Mouse (Mus musculus): ENCODE measurements around the gene Alg5.

DNA sequence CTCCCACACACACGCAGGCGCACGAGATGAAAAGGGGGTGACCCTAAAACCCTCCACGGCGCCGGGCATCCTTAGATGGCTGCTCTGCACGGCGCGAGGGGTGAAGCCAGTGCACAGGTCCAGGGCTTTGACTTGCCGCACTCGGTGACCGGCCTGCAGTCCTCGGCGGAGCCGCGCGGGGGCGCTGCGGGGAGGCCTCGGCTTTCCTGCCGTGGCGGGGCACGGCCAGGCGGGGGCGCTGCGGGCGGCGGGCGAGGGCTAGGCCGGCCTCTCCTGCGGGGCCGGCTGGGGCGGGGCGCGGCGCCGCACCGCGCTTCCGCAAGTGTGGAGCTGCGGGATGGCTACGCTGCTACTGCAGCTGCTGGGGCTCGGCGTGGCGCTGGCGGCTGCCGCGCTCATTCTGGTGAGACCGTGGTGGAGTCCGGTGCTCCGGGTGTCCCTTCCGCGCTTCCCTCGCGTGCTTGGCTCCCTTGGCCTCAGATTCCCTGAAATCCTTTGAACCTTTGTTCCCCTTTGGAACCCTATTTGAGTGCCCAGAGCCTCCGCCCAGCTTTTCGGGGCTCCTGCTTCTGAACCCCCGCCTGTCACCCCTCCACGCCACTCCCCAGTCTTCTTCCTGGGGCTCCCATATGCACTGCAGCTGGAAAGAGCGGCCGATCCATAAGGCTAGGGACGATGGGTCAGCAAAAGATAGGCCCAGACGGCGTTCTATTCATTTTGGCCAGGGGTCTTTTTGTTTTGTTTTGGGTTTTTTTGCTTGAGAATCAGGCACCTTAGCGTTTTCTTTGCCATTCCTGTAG lies at the start of gene Alg5, which contains the start of gene Exosc8:
- TF ChIP-seq CTCF (IDR thresholded peaks at IDR 0.05; ENCODE audit: low read depth) = peak; percentile 78
- no peak for TF ChIP-seq EP300 (IDR thresholded peaks at IDR 0.05; ENCODE audit: low read depth)

Data from heart, postnatal 0 days (tissue).